Mouse (Mus musculus) hindbrain, embryonic 15.5 days (tissue): ENCODE measurements around the gene Fblim1. TPM values are rescaled to one million over a fixed set of nuclear protein-coding genes. Genes with fewer than 3 reads are reported as not detected.

ENCODE experiments used
- ATAC-seq: fragments of 200-750 bp; cut with Nextera tagmentation; 2 replicates; pipeline ENCODE4 v1.8.0; 2017; ENCODE audit warnings: low read depth, moderate number of reproducible peaks, moderate TSS enrichment; ENCODE audit not compliant: low FRiP score
- H3K27ac ChIP-seq: fragments of 300-500 bp; sonication (generic); replicated peaks from 2 replicates; pipeline ENCODE4 v1.5.1; 2015; ENCODE audit warnings: mild to moderate bottlenecking, inconsistent platforms
- H3K27me3 ChIP-seq: fragments of 300-500 bp; sonication (generic); 2 replicates; pipeline ENCODE4 v1.6.1; 2015; ENCODE audit warnings: control low read depth, inconsistent platforms
- H3K36me3 ChIP-seq: fragments of 300-500 bp; sonication (generic); 2 replicates; pipeline ENCODE4 v1.6.1; 2015; ENCODE audit warnings: control low read depth, inconsistent platforms
- H3K4me1 ChIP-seq: fragments of 300-500 bp; sonication (generic); replicated peaks from 2 replicates; pipeline ENCODE4 v1.6.1; 2015; ENCODE audit warnings: control low read depth, inconsistent platforms
- H3K4me2 ChIP-seq: fragments of 300-500 bp; sonication (generic); 2 replicates; pipeline ENCODE4 v1.6.1; 2015; ENCODE audit warnings: moderate library complexity, mild to moderate bottlenecking, inconsistent platforms
- H3K4me3 ChIP-seq: fragments of 300-500 bp; sonication (generic); 2 replicates; pipeline ENCODE4 v1.5.1; 2015; ENCODE audit warnings: mild to moderate bottlenecking, inconsistent platforms
- H3K9ac ChIP-seq: fragments of 300-500 bp; sonication (generic); 2 replicates; pipeline ENCODE4 v1.6.1; 2015; ENCODE audit warnings: inconsistent platforms
- H3K9me3 ChIP-seq: fragments of 300-500 bp; sonication (generic); 2 replicates; pipeline ENCODE4 v1.6.1; 2016; ENCODE audit warnings: control low read depth, inconsistent platforms
- WGBS: fragments of 180-500 bp; shearing (Covaris S2); methylation state at CpG from one replicate; pipeline ENCODE4 v1.1.7; 2015; 5-methylcytosine and 5-hydroxymethylcytosine counted together
- polyA plus RNA-seq: library from polyadenylated mRNA; unstranded; fragments of >200 nt; fragmentation: Nextera tagmentation; extraction: Ambion mirVana; gene quantifications from 2 replicates; pipeline ENCODE4 v1.2.1, GENCODE M21; 2015

Fblim1 gene
- polyA plus RNA-seq, 1 experiment from 2014 or later: 49.9 TPM

- H3K4me3 ChIP-seq: peak overlapping the region; percentile 60
- peak overlapping the region; percentile 100 for H3K27ac ChIP-seq
- no peaks in the 10 kb centered on the region for H3K27me3 ChIP-seq
- no peak overlapping the region for H3K9ac ChIP-seq
- H3K4me2 ChIP-seq: peak overlapping the region; percentile 98
- no peak for ATAC-seq
- no peaks in the 10 kb centered on the region for H3K9me3 ChIP-seq
- 45% methylated on average over 2 of the region's 2 CpGs for WGBS
- H3K4me1 ChIP-seq: peaks cover 40% of the 10 kb centered on the region
- H3K36me3 ChIP-seq: no peaks in the 10 kb centered on the region
These were observed 61.4 kb downstream of the Fblim1 start for GRCm38 (mm10) chr4:141544536-141544935.

GRCm38 (mm10) chr4:141543593-141543992 is 62.3 kb downstream of the Fblim1 start:
- no peaks in the 10 kb centered on the region for H3K27me3 ChIP-seq

GRCm38 (mm10) chr4:141541851-141542250 is 64.0 kb downstream of the Fblim1 start:
- no peaks in the 10 kb centered on the region for H3K27me3 ChIP-seq
- 14% methylated on average over 7 of the region's 7 CpGs for WGBS
- H3K27ac ChIP-seq: peak overlapping the region; percentile 40; the same call in 1 of the 2 replicates
- no peak for ATAC-seq
- H3K4me2 ChIP-seq: no peak overlapping the region; the same call in 1 of the 2 replicates
- no peaks in the 10 kb centered on the region for H3K9me3 ChIP-seq
- H3K4me3 ChIP-seq: no peak overlapping the region
- peaks cover 24% of the 10 kb centered on the region for H3K4me1 ChIP-seq
- no peak overlapping the region for H3K9ac ChIP-seq
- no peaks in the 10 kb centered on the region for H3K36me3 ChIP-seq

More at GRCm38 (mm10) chr4:141543593-141543992, 62.3 kb downstream of the Fblim1 start:
- H3K9ac ChIP-seq: no peak overlapping the region
- no peak overlapping the region for H3K27ac ChIP-seq
- H3K4me1 ChIP-seq: peaks cover 38% of the 10 kb centered on the region
- WGBS: 84% methylated on average over 3 of the region's 3 CpGs
- no peak for ATAC-seq
- H3K36me3 ChIP-seq: no peaks in the 10 kb centered on the region
- H3K4me3 ChIP-seq: no peak overlapping the region
- H3K9me3 ChIP-seq: no peaks in the 10 kb centered on the region
- H3K4me2 ChIP-seq: no peak overlapping the region

GRCm38 (mm10) chr4:141540844-141541243 is 65.1 kb downstream of the Fblim1 start:
- Histone ChIP-seq H3K9ac (no peak overlapping the region), H3K27me3 (no peaks in the 10 kb centered on the region), H3K36me3 (no peaks in the 10 kb centered on the region), H3K27ac (no peak overlapping the region), H3K4me2 (no peak overlapping the region), H3K4me1 (peaks cover 24% of the 10 kb centered on the region), H3K4me3 (no peak overlapping the region), H3K9me3 (no peaks in the 10 kb centered on the region)
- WGBS: 72% methylated on average over 3 of the region's 3 CpGs
- no peak for ATAC-seq

GRCm38 (mm10) chr4:141539213-141539767 is 66.6 kb downstream of the Fblim1 start:
- Histone ChIP-seq H3K27ac (peak overlapping the region; percentile 89), H3K9ac (peak overlapping the region; percentile 44), H3K4me2 (peak overlapping the region; percentile 72), H3K27me3 (no peaks in the 10 kb centered on the region), H3K36me3 (no peaks in the 10 kb centered on the region), H3K4me1 (peaks cover 27% of the 10 kb centered on the region), H3K9me3 (no peaks in the 10 kb centered on the region), H3K4me3 (peak overlapping the region; percentile 94)
- no peak for ATAC-seq
- 46% methylated on average over 12 of the region's 12 CpGs for WGBS

GRCm38 (mm10) chr4:141538408-141539212 is 67.3 kb downstream of the Fblim1 start, which contains the start of gene Spen:
Gene Spen, minus strand, starts transcription at chr4:141538597.
- ATAC-seq: peak; percentile 89
- Histone ChIP-seq H3K9ac (peak within 1 kb of the TSS; percentile 97), H3K36me3 (no peaks in the 10 kb centered on the region), H3K27ac (peak within 1 kb of the TSS; percentile 89), H3K9me3 (no peaks in the 10 kb centered on the region), H3K4me3 (peak within 1 kb of the TSS; percentile 94), H3K4me1 (peaks cover 33% of the 10 kb centered on the region), H3K27me3 (no peaks in the 10 kb centered on the region), H3K4me2 (peak within 1 kb of the TSS; percentile 72)
- WGBS: under 1% methylated on average over 53 of the region's 88 CpGs

- Histone ChIP-seq H3K4me1 (peaks cover 40% of the 10 kb centered on the region), H3K27ac (peak overlapping the region; percentile 89), H3K4me3 (peak overlapping the region; percentile 94), H3K9ac (peak overlapping the region; percentile 97), H3K9me3 (no peaks in the 10 kb centered on the region), H3K4me2 (peak overlapping the region; percentile 72), H3K36me3 (no peaks in the 10 kb centered on the region), H3K27me3 (no peaks in the 10 kb centered on the region)
- under 1% methylated on average over 82 of the region's 101 CpGs for WGBS
- ATAC-seq: peak; percentile 2
These were observed 68.0 kb downstream of the Fblim1 start for GRCm38 (mm10) chr4:141537706-141538407.

- H3K4me1 ChIP-seq: peaks cover 41% of the 10 kb centered on the region
These were observed 68.7 kb downstream of the Fblim1 start for GRCm38 (mm10) chr4:141537226-141537610.

GRCm38 (mm10) chr4:141536291-141537225 is 69.3 kb downstream of the Fblim1 start:
- peak; percentile 47 for ATAC-seq
- WGBS: under 1% methylated on average over 61 of the region's 61 CpGs
- no peaks in the 10 kb centered on the region for H3K27me3 ChIP-seq
- no peaks in the 10 kb centered on the region for H3K36me3 ChIP-seq
- peak overlapping the region; percentile 97 for H3K9ac ChIP-seq
- peak overlapping the region; percentile 89 for H3K27ac ChIP-seq
- peak overlapping the region; percentile 94 for H3K4me3 ChIP-seq
- H3K4me1 ChIP-seq: peaks cover 34% of the 10 kb centered on the region
- H3K9me3 ChIP-seq: no peaks in the 10 kb centered on the region
- peak overlapping the region; percentile 72 for H3K4me2 ChIP-seq

More at GRCm38 (mm10) chr4:141537226-141537610, 68.7 kb downstream of the Fblim1 start:
- Histone ChIP-seq H3K9me3 (no peaks in the 10 kb centered on the region), H3K36me3 (no peaks in the 10 kb centered on the region), H3K27me3 (no peaks in the 10 kb centered on the region), H3K27ac (peak overlapping the region; percentile 89), H3K4me3 (peak overlapping the region; percentile 94), H3K4me2 (peak overlapping the region; percentile 72), H3K9ac (peak overlapping the region; percentile 97)
- under 1% methylated on average over 14 of the region's 14 CpGs for WGBS
- ATAC-seq: no peak

- no peaks in the 10 kb centered on the region for H3K27me3 ChIP-seq
- H3K4me1 ChIP-seq: peaks cover 37% of the 10 kb centered on the region
- H3K36me3 ChIP-seq: no peaks in the 10 kb centered on the region
- peak overlapping the region; percentile 89 for H3K27ac ChIP-seq
- peak overlapping the region; percentile 94 for H3K4me3 ChIP-seq
- no peak for ATAC-seq
- 6% methylated on average over 10 of the region's 11 CpGs for WGBS
- H3K9me3 ChIP-seq: no peaks in the 10 kb centered on the region
- peak overlapping the region; percentile 97 for H3K9ac ChIP-seq
- peak overlapping the region; percentile 72 for H3K4me2 ChIP-seq
These were observed 70.8 kb downstream of the Fblim1 start for GRCm38 (mm10) chr4:141534947-141535680.
